ENCODE assay signal across 11 mouse cellular contexts in genomic region chr8:13202041-13202440, GRCm38 (mm10). TPM values are rescaled to one million over a fixed set of nuclear protein-coding genes. Genes with fewer than 3 reads are reported as not detected.
DNase-seq lines count a peak whose midpoint lies in the region; ATAC-seq lines count a peak whose summit lies in the region.
"Had no signal": no experiment of that assay in that cellular context is flagged by ENCODE, and none has a peak within 500 bp of the region (broad histone marks: within the 10 kb centered on the region; RNA-seq: fewer than 3 reads in every experiment).

No protein-coding gene starts in this region.

- peak overlapping the region; percentile 96 for H3K4me3 ChIP-seq in heart, embryonic 10.5 days
- H3K4me3 ChIP-seq in megakaryocyte, embryonic 14.5 days (replicated peaks), result peak overlapping the region; percentile 95
- H3K4me3 ChIP-seq in intestine, embryonic 15.5 days (replicated peaks), result 0 out of 2 replicates have a peak overlapping the region, but pooled peaks have one; percentile 0
- peak overlapping the region; percentile 87; the same call in 1 of the 2 replicates for H3K4me3 ChIP-seq in stomach, embryonic 15.5 days (replicated peaks)

- DNase-seq in heart, embryonic 10.5 days (ENCODE audit: low spot score), result no peak
- DNase-seq in heart, adult 8-10 months (ENCODE audit: low spot score), result no peak
- no peak for DNase-seq in urinary bladder, postnatal 10 days (ENCODE audit: low spot score)
- DNase-seq in cerebellum, postnatal 25 days, result no peak
- DNase-seq: cerebellum, adult 18-20 months; kidney, postnatal 4 days had no signal

- H3K4me2 ChIP-seq in intestine, embryonic 15.5 days (replicated peaks), result peak overlapping the region; percentile 86
- H3K4me2 ChIP-seq in stomach, embryonic 15.5 days, result peak overlapping the region; percentile 94

- peaks cover 41% of the 10 kb centered on the region for H3K27me3 ChIP-seq in heart, embryonic 10.5 days (ENCODE audit: insufficient read depth, poor library complexity, severe bottlenecking)
- H3K27me3 ChIP-seq in megakaryocyte, embryonic 14.5 days (replicated peaks), result peaks cover 15% of the 10 kb centered on the region
- peaks cover 11% of the 10 kb centered on the region; the same call in 1 of the 2 replicates for H3K27me3 ChIP-seq in intestine, embryonic 15.5 days (replicated peaks)
- peaks cover 19% of the 10 kb centered on the region; the same call in 1 of the 2 replicates for H3K27me3 ChIP-seq in stomach, embryonic 15.5 days (replicated peaks)

- 41% methylated on average over 3 of the region's 3 CpGs for WGBS in heart, embryonic 10.5 days
- 55% methylated on average over 3 of the region's 3 CpGs for WGBS in intestine, embryonic 15.5 days
- 41% methylated on average over 3 of the region's 3 CpGs for WGBS in stomach, embryonic 15.5 days

- H3K36me3 ChIP-seq in heart, embryonic 10.5 days, result peaks cover 10% of the 10 kb centered on the region; the same call in 1 of the 2 replicates
- H3K36me3 ChIP-seq in megakaryocyte, embryonic 14.5 days (replicated peaks; ENCODE audit: low read length), result peaks cover 36% of the 10 kb centered on the region
- no peaks in the 10 kb centered on the region for H3K36me3 ChIP-seq in intestine, embryonic 15.5 days
- no peaks in the 10 kb centered on the region for H3K36me3 ChIP-seq in stomach, embryonic 15.5 days
- H3K36me3 ChIP-seq: embryonic facial prominence, embryonic 13.5 days had no signal

- ATAC-seq in megakaryocyte, adult 5-6 weeks (ENCODE audit: poor library complexity, severe bottlenecking), result no peak
- ATAC-seq in intestine, embryonic 15.5 days, result no peak
- ATAC-seq in stomach, embryonic 15.5 days (ENCODE audit: insufficient read depth, low FRiP score, low read depth), result no peak

- peak overlapping the region; percentile 74 for H3K27ac ChIP-seq in heart, embryonic 10.5 days
- H3K27ac ChIP-seq in intestine, embryonic 15.5 days, result no peak overlapping the region
- H3K27ac ChIP-seq in stomach, embryonic 15.5 days, result no peak overlapping the region
- H3K27ac ChIP-seq: embryonic facial prominence, embryonic 13.5 days had no signal

- H3K4me1 ChIP-seq in heart, embryonic 10.5 days, result peaks cover 65% of the 10 kb centered on the region
- H3K4me1 ChIP-seq in megakaryocyte, embryonic 14.5 days, result peaks cover 86% of the 10 kb centered on the region
- peaks cover 2% of the 10 kb centered on the region for H3K4me1 ChIP-seq in intestine, embryonic 15.5 days (replicated peaks)
- H3K4me1 ChIP-seq in stomach, embryonic 15.5 days, result peaks cover 14% of the 10 kb centered on the region; the same call in 1 of the 2 replicates

- no peaks in the 10 kb centered on the region for H3K9me3 ChIP-seq in heart, embryonic 10.5 days
- no peaks in the 10 kb centered on the region for H3K9me3 ChIP-seq in megakaryocyte, embryonic 14.5 days
- no peaks in the 10 kb centered on the region for H3K9me3 ChIP-seq in intestine, embryonic 15.5 days
- H3K9me3 ChIP-seq in stomach, embryonic 15.5 days, result no peaks in the 10 kb centered on the region
- H3K9me3 ChIP-seq: embryonic facial prominence, embryonic 13.5 days had no signal

- H3K9ac ChIP-seq in intestine, embryonic 15.5 days, result no peak overlapping the region
- no peak overlapping the region for H3K9ac ChIP-seq in stomach, embryonic 15.5 days
- H3K9ac ChIP-seq: embryonic facial prominence, embryonic 13.5 days had no signal

RNA-seq across cellular contexts. Expression of gene Grtp1, which starts 1.6 kb away (rescaled TPM):
- 30.5 and 34.0 TPM in 2 replicates for polyA plus RNA-seq in heart, embryonic 10.5 days (2016; fragmentation: Nextera tagmentation; extraction: Ambion mirVana)
- 1 to 10 TPM; 3.7 to 6.6 (median 4.6) TPM for total RNA-seq in heart, adult 8-10 months (2022)
- polyA plus RNA-seq in megakaryocyte, embryonic 14.5 days (2012; ENCODE audit: insufficient read depth, low replicate concordance), result 16.8 and 26.7 TPM in 2 replicates
- total RNA-seq in megakaryocyte, adult 5-6 weeks (2015), result 0.22 and 0.80 TPM in 2 replicates
- 0.53 TPM in 1 of 2 replicates, not detected in the other for total RNA-seq in megakaryocyte, adult 5-6 weeks (2017)
- polyA plus RNA-seq in intestine, embryonic 15.5 days (2015; fragmentation: Nextera tagmentation; extraction: Ambion mirVana), result 51.6 and 56.3 TPM in 2 replicates
- 24.6 and 25.4 TPM in 2 replicates for polyA plus RNA-seq in stomach, embryonic 15.5 days (2015; fragmentation: Nextera tagmentation; extraction: Ambion mirVana)

RNA-seq across cellular contexts. Expression of gene Lamp1, which starts 43.1 kb away (rescaled TPM):
- polyA plus RNA-seq in heart, embryonic 10.5 days (2016; fragmentation: Nextera tagmentation; extraction: Ambion mirVana), result 290 and 334 TPM in 2 replicates
- total RNA-seq in heart, adult 8-10 months (2022), result 100 to 1,000 TPM; 413 to 443 (median 429) TPM
- polyA plus RNA-seq in megakaryocyte, embryonic 14.5 days (2012; ENCODE audit: insufficient read depth, low replicate concordance), result 228 and 359 TPM in 2 replicates
- total RNA-seq in megakaryocyte, adult 5-6 weeks (2015), result 609 and 613 TPM in 2 replicates
- 770 and 822 TPM in 2 replicates for total RNA-seq in megakaryocyte, adult 5-6 weeks (2017)
- polyA plus RNA-seq in intestine, embryonic 15.5 days (2015; fragmentation: Nextera tagmentation; extraction: Ambion mirVana), result 404 and 407 TPM in 2 replicates
- 295 and 327 TPM in 2 replicates for polyA plus RNA-seq in stomach, embryonic 15.5 days (2015; fragmentation: Nextera tagmentation; extraction: Ambion mirVana)

RNA-seq across cellular contexts. Expression of gene Adprhl1, which starts 51.9 kb away (rescaled TPM):
- 49.3 and 117 TPM in 2 replicates for polyA plus RNA-seq in heart, embryonic 10.5 days (2016; fragmentation: Nextera tagmentation; extraction: Ambion mirVana)
- 100 to 1,000 TPM; 586 to 686 (median 600) TPM for total RNA-seq in heart, adult 8-10 months (2022)
- polyA plus RNA-seq in megakaryocyte, embryonic 14.5 days (2012; ENCODE audit: insufficient read depth, low replicate concordance), result 0.11 TPM in 1 of 2 replicates, not detected in the other
- not detected in 2 replicates for total RNA-seq in megakaryocyte, adult 5-6 weeks (2015)
- total RNA-seq in megakaryocyte, adult 5-6 weeks (2017), result not detected in 2 replicates
- polyA plus RNA-seq in intestine, embryonic 15.5 days (2015; fragmentation: Nextera tagmentation; extraction: Ambion mirVana), result 0.24 and 0.43 TPM in 2 replicates
- polyA plus RNA-seq in stomach, embryonic 15.5 days (2015; fragmentation: Nextera tagmentation; extraction: Ambion mirVana), result 0.62 and 0.88 TPM in 2 replicates
- polyA plus RNA-seq: embryonic facial prominence, embryonic 13.5 days had no signal

Comparison
In these comparisons a context has a peak if more than half of its experiments do, and no peak if none do; other contexts are left out.
1. H3K4me3 ChIP-seq: peak in every context shown above with its lines; median percentile 96 in heart, embryonic 10.5 days; 95 in megakaryocyte, embryonic 14.5 days; 87 in stomach, embryonic 15.5 days; 0 in intestine, embryonic 15.5 days.
2. RNA of gene Adprhl1, which starts 51.9 kb away (polyA plus RNA-seq): 49.3 to 117 TPM in heart, embryonic 10.5 days; 0.62 to 0.88 TPM in stomach, embryonic 15.5 days, 0.24 to 0.43 TPM in intestine, embryonic 15.5 days and 0.11 TPM in megakaryocyte, embryonic 14.5 days; every median in the first group is over 10 times any median in the second.